Mouse (Mus musculus): ENCODE measurements around the gene Clec4g. TPM values are rescaled to one million over a fixed set of nuclear protein-coding genes. Genes with fewer than 3 reads are reported as not detected.

Clec4g gene
- total and polyA plus RNA-seq, 3 experiments = 0.45 to 0.70 (median 0.66) TPM

DNA sequence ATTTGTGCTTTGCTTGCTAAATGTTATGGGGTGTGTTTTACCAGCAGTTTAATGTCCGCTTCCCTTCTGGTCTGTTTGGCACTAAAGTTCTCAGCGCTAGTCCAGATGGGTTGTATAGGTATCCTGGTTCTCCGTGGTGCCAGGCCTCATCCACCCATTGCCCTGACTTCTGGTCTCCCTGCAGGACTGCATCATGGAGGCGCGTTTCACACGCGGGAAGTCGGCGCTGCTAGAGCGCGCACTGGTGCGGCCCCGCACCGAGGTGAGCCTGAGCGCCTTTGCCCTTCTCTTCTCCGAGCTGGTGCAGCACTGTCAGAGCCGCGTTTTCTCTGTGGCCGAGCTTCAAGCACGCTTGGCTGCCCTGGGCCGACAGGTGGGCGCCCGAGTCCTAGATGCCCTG, 41.6 kb downstream of the Clec4g start:
- no peak overlapping the region for H3K9ac ChIP-seq (ENCODE audit: low read depth, low read length)
- DNase-seq = no peak
- no peak overlapping the region for H3K4me3 ChIP-seq
- H3K27ac ChIP-seq = no peak overlapping the region
- H3K36me3 ChIP-seq (ENCODE audit: control insufficient read depth, insufficient read depth, low read length) = no peaks in the 10 kb centered on the region
- intact Hi-C loops (cut with DNase I) = loop anchor here (10.0 kb wide), 1 partner anchor 324 kb away; the partner anchor contains the start of gene A430078G23Rik
- H3K27me3 ChIP-seq (ENCODE audit: control insufficient read depth, insufficient read depth, low read length) = no peaks in the 10 kb centered on the region
- 97% methylated on average over 23 of the region's 23 CpGs for WGBS
- no peaks in the 10 kb centered on the region for H3K79me2 ChIP-seq (replicated peaks; ENCODE audit: control insufficient read depth, insufficient read depth, low read length)
- TF ChIP-seq CTCF (IDR thresholded peaks at IDR 0.05) = no peak
- no peak for TF ChIP-seq EP300 (IDR thresholded peaks at IDR 0.05; ENCODE audit: insufficient read depth, low read depth, low read length)
- TF ChIP-seq POLR2A (IDR thresholded peaks at IDR 0.05; ENCODE audit: insufficient read depth, low read depth, low read length) = no peak
- 0 out of 2 replicates have a peak, but pooled peaks cover 2% of the 10 kb centered on the region for H3K4me1 ChIP-seq (ENCODE audit: control insufficient read depth, insufficient read depth, low read length)

DNA sequence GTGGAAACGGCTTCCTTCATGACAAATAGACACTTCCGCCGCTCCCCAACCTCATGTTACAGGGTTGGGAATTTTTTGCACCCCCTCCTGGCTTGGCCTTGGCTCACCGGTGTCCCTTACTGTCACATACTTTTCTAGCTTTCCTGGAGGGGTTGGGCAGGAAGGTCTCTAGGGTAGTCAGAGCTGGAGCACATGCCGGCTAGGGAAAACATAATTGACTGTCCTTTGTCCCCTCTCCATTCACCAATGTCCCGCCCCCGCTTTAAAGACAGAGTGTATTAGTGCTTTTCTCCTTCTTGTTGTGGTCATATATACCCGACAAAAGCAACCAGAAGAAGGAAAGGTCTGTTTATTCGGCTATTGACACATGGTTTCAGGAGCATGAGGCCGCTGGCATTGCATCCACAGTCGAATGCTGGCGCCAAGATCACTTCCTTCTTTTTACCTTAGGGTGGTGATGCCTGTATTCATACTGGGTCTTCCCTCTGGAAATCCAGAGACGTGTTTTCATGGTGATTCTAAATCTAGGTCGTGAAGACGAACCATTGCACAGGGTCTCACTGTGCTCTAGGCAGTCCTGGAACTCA, 43.4 kb downstream of the Clec4g start:
- Histone ChIP-seq H3K27me3 (ENCODE audit: control insufficient read depth, insufficient read depth, low read length) (no peaks in the 10 kb centered on the region), H3K27ac (peak overlapping the region; percentile 94), H3K9ac (ENCODE audit: low read depth, low read length) (peak overlapping the region; percentile 83), H3K4me3 (peak overlapping the region; percentile 91), H3K79me2 (replicated peaks; ENCODE audit: control insufficient read depth, insufficient read depth, low read length) (no peaks in the 10 kb centered on the region), H3K4me1 (ENCODE audit: control insufficient read depth, insufficient read depth, low read length) (0 out of 2 replicates have a peak, but pooled peaks cover 2% of the 10 kb centered on the region), H3K36me3 (ENCODE audit: control insufficient read depth, insufficient read depth, low read length) (no peaks in the 10 kb centered on the region)
- DNase-seq = no peak
- WGBS = 2% methylated on average over 15 of the region's 15 CpGs
- TF ChIP-seq CTCF (IDR thresholded peaks at IDR 0.05) (no peak), POLR2A (IDR thresholded peaks at IDR 0.05; ENCODE audit: insufficient read depth, low read depth, low read length) (no peak), EP300 (IDR thresholded peaks at IDR 0.05; ENCODE audit: insufficient read depth, low read depth, low read length) (no peak)
- intact Hi-C loops (cut with DNase I) = loop anchor here (2.0 to 10.0 kb wide), 2 partner anchors 56 to 322 kb away; partner anchors contain the start of genes A430078G23Rik, Pet100 and Xab2

DNA sequence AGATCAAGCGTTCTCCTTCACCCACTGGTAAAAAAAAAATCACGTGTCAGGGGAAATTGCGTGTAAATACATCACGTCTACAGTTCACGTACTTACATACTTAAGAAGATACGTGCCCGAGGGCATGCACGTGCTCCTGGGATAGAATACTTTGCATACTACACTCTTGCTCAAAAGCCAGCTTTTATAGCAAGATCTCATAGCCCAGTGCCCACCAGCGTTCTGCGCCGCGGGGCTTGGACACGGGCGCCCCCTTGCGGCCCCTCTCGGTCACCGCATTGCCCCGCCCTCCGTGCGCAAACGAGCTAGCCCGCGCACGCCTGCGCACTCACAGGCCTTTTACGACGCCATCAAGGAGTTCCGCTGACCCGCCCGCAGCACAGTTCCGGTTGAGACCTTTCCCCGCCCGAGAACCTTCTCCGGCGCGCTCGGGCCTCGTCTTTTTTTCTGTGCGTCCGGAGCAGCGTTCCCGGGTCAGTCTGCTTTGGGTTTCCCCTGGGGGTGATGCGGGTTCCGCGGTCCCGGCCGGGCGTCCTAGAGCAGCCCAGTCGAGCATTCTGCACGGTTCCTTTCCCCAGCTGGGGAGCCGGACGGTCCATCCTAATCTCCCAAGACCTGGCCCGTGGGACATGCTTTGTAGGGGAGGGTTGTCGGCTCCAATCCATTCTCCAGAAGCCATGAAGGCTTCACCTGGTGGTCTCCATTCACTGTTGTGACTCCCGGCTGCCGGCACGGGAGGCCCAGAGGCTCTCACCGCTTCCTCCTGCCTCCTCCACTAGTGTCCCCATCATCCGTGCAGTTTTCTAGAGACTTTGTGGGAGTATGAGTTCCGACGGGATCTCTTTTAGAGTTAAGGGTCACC, 44.1 kb downstream of the Clec4g start, which contains the start of gene Trappc5:
TSS of gene Trappc5 (plus strand) at position 169 of the 862 bp plus-strand sequence.
- H3K27me3 ChIP-seq (ENCODE audit: control insufficient read depth, insufficient read depth, low read length) = no peaks in the 10 kb centered on the region
- H3K36me3 ChIP-seq (ENCODE audit: control insufficient read depth, insufficient read depth, low read length) = no peaks in the 10 kb centered on the region
- WGBS = under 1% methylated on average over 61 of the region's 61 CpGs
- no peaks in the 10 kb centered on the region for H3K79me2 ChIP-seq (replicated peaks; ENCODE audit: control insufficient read depth, insufficient read depth, low read length)
- intact Hi-C loops (cut with DNase I) = loop anchor here (2.0 to 10.0 kb wide), 2 partner anchors 56 to 322 kb away; partner anchors contain the start of genes A430078G23Rik, Pet100 and Xab2
- peak; percentile 95 to 96 for DNase-seq
- peak; percentile 88 for TF ChIP-seq POLR2A (IDR thresholded peaks at IDR 0.05; ENCODE audit: insufficient read depth, low read depth, low read length)
- TF ChIP-seq CTCF (IDR thresholded peaks at IDR 0.05) = no peak
- 0 out of 2 replicates have a peak, but pooled peaks have one; percentile 46 for TF ChIP-seq EP300 (IDR thresholded peaks at IDR 0.05; ENCODE audit: insufficient read depth, low read depth, low read length)
- H3K27ac ChIP-seq = peak within 1 kb of the TSS; percentile 94
- 0 out of 2 replicates have a peak, but pooled peaks cover 2% of the 10 kb centered on the region for H3K4me1 ChIP-seq (ENCODE audit: control insufficient read depth, insufficient read depth, low read length)
- H3K4me3 ChIP-seq = peak within 1 kb of the TSS; percentile 91
- H3K9ac ChIP-seq (ENCODE audit: low read depth, low read length) = peak within 1 kb of the TSS; percentile 83

DNA sequence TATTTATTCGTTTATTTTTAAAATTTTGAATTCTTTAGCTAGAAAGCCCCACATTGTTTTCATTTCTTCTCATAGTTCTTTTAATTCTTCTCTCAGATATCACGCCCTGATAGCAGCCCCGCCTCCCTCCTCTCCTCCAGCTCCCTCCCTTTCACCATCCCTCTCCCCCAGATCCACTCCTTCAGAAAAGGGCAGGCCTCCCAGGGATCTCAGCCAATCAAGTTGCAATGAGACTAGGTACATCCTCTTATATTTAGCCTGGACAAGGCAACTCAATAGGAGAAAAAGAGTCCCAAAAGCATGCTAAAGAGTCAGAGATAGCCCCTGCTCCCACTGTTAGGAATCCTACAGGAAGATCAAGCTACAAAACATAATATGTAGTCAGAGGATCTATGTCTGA, 45.8 kb downstream of the Clec4g start:
- Histone ChIP-seq H3K79me2 (replicated peaks; ENCODE audit: control insufficient read depth, insufficient read depth, low read length) (no peaks in the 10 kb centered on the region), H3K4me1 (ENCODE audit: control insufficient read depth, insufficient read depth, low read length) (0 out of 2 replicates have a peak, but pooled peaks cover 2% of the 10 kb centered on the region), H3K4me3 (no peak overlapping the region), H3K27me3 (ENCODE audit: control insufficient read depth, insufficient read depth, low read length) (no peaks in the 10 kb centered on the region), H3K9ac (ENCODE audit: low read depth, low read length) (no peak overlapping the region), H3K36me3 (ENCODE audit: control insufficient read depth, insufficient read depth, low read length) (no peaks in the 10 kb centered on the region), H3K27ac (no peak overlapping the region)
- WGBS = 52% methylated on average over 3 of the region's 3 CpGs
- intact Hi-C loops (cut with DNase I) = loop anchor here (5.0 to 10.0 kb wide), 2 partner anchors 207 to 320 kb away; partner anchors contain the start of genes A430078G23Rik and Pex11g
- TF ChIP-seq POLR2A (IDR thresholded peaks at IDR 0.05; ENCODE audit: insufficient read depth, low read depth, low read length) (no peak), EP300 (IDR thresholded peaks at IDR 0.05; ENCODE audit: insufficient read depth, low read depth, low read length) (no peak), CTCF (IDR thresholded peaks at IDR 0.05) (no peak)
- no peak for DNase-seq

DNA sequence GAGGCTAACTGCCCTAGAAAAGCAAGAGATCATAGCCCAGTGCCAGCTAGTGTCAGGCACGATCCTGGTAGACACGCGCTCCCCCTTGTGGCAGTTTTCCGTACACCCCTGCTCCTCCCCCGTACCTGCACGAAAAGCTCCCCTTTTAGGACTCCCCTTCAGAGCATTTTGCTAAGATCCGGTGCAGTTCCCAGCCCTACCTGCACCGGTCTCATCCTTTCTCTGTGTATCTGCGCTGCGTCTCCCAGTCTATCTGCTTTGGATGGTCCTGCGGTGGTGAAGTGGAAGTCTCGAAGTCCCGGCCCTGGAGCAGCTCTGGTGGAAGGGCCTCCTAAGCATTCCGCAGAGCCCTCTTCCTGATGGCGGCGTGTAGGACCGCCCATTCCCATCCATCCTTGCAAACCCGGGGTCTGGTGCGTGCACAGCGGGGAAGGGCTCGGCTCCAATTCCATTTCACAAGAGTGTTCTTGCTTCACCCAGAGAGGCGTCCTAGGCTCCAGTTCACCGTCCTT, 48.4 kb downstream of the Clec4g start, which contains the start of gene Fcor:
TSS of gene Fcor (minus strand) at position 383 of the 512 bp plus-strand sequence.
- H3K27me3 ChIP-seq (ENCODE audit: control insufficient read depth, insufficient read depth, low read length) = no peaks in the 10 kb centered on the region
- no peaks in the 10 kb centered on the region for H3K79me2 ChIP-seq (replicated peaks; ENCODE audit: control insufficient read depth, insufficient read depth, low read length)
- peak within 1 kb of the TSS; percentile 19 for H3K27ac ChIP-seq
- DNase-seq = peak; percentile 82 to 87
- intact Hi-C loops (cut with DNase I) = loop anchor here (1.0 to 10.0 kb wide), 3 partner anchors 113 to 317 kb away; partner anchors contain the start of genes A430078G23Rik and Pex11g
- H3K4me3 ChIP-seq = peak within 1 kb of the TSS; percentile 45
- WGBS = under 1% methylated on average over 23 of the region's 23 CpGs
- peak; percentile 94 for TF ChIP-seq CTCF (IDR thresholded peaks at IDR 0.05)
- peak; percentile 60; the same call in 1 of the 2 replicates for TF ChIP-seq EP300 (IDR thresholded peaks at IDR 0.05; ENCODE audit: insufficient read depth, low read depth, low read length)
- no peak for TF ChIP-seq POLR2A (IDR thresholded peaks at IDR 0.05; ENCODE audit: insufficient read depth, low read depth, low read length)
- H3K36me3 ChIP-seq (ENCODE audit: control insufficient read depth, insufficient read depth, low read length) = no peaks in the 10 kb centered on the region
- H3K9ac ChIP-seq (ENCODE audit: low read depth, low read length) = peak within 1 kb of the TSS; percentile 57
- H3K4me1 ChIP-seq (ENCODE audit: control insufficient read depth, insufficient read depth, low read length) = no peaks in the 10 kb centered on the region

Measured in heart, adult 2 months (tissue).